Mouse (Mus musculus) lung, postnatal 0 days (tissue): ENCODE results near the gene Gprin3.

Experiments used
- CTCF ChIP-seq: IDR thresholded peaks from 2 replicates; pipeline ENCODE4 v1.5.1; 2016; ENCODE audit warnings: antibody characterized with exemption, mild to moderate bottlenecking
- EP300 ChIP-seq: IDR thresholded peaks from 2 replicates; pipeline ENCODE4 v1.6.1; 2016; ENCODE audit warnings: antibody characterized with exemption, mild to moderate bottlenecking, control low read depth

- TF ChIP-seq CTCF (no peak), EP300 (no peak)
These were observed 62.8 kb downstream of the Gprin3 start for GRCm38 (mm10) chr6:59363282-59363681.
